Mouse (Mus musculus) brain, embryonic 14.5 days (tissue): ENCODE data around the gene Sort1.

Source experiments
- CTCF ChIP-seq: fragments of 200-500 bp; IDR thresholded peaks from 2 replicates; pipeline ENCODE4 v1.5.1; 2012; ENCODE audit warnings: inconsistent platforms, mild to moderate bottlenecking, moderate library complexity, borderline replicate concordance; ENCODE audit not compliant: insufficient read depth, insufficient read length; ENCODE audit errors: extremely low read depth
- POLR2A ChIP-seq: fragments of 200-500 bp; IDR thresholded peaks from 2 replicates; pipeline ENCODE4 v1.6.1; 2012; ENCODE audit warnings: mild to moderate bottlenecking, inconsistent platforms, borderline replicate concordance; ENCODE audit not compliant: poor library complexity, insufficient read depth, insufficient read length, severe bottlenecking; ENCODE audit errors: extremely low read depth

DNA sequence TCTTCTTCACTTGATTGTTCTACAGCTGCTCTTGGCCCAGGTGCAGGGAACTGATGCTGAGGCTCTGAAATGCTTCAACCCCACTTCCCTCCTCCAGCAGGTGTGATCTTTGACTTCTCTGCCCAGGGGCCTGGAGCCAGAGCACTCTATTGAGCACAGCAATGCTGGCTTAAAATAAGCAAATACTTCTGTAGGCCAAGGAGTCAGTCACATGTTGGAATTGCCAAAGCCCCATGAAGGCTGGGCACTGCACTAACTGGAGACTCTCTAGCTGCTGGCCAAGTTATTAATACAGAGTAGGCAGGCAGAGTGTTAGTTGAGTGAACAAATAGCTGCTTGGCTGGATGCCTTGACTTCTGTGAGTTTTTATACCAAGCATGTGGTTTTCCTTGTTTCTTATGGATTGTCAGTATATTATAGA, 27.0 kb downstream of the Sort1 start:
- TF ChIP-seq POLR2A (no peak), CTCF (no peak)
